Mouse (Mus musculus): ENCODE measurements around the gene Gm4847.

Gm4847 gene

GRCm38 (mm10) chr1:166647593-166647992 lies at the start of gene Gm4847:
Gene Gm4847 (minus strand): TSS chr1:166647693.
- DNase-seq: no peak

- DNase-seq: no peak
Observed at GRCm38 (mm10) chr1:166681745-166682144, 34.3 kb upstream of the Gm4847 start, which contains the start of gene Fmo9. Gene Fmo9 (minus strand): TSS chr1:166681845.

- no peak for DNase-seq
Observed at GRCm38 (mm10) chr1:166669264-166669663, 21.8 kb upstream of the Gm4847 start.

- no peak for DNase-seq
Observed at GRCm38 (mm10) chr1:166660800-166661199, 13.3 kb upstream of the Gm4847 start.

All from cerebellum, adult 11-12 months (tissue).